Mouse (Mus musculus): ENCODE data around the gene Clpb. TPM values are rescaled to one million over a fixed set of nuclear protein-coding genes. Genes with fewer than 3 reads are reported as not detected.

Gene Clpb
- polyA plus RNA-seq, 1 experiment from 2014 or later, result 53.3 TPM

GRCm38 (mm10) chr7:101834903-101835302, 171.5 kb downstream of the Clpb start:
- H3K4me2 ChIP-seq (ENCODE audit: low read depth, low read length), result peak overlapping the region; percentile 87; the same call in 1 of the 2 replicates
- no peak overlapping the region for H3K27ac ChIP-seq (ENCODE audit: low read length)
- WGBS, result 48% methylated on average over 3 of the region's 3 CpGs
- no peaks in the 10 kb centered on the region for H3K9me3 ChIP-seq (ENCODE audit: control insufficient read depth, low read length)
- no peaks in the 10 kb centered on the region for H3K27me3 ChIP-seq (replicated peaks; ENCODE audit: control insufficient read depth, insufficient read depth, low read length)
- peaks cover 35% of the 10 kb centered on the region for H3K36me3 ChIP-seq (ENCODE audit: control insufficient read depth, insufficient read depth, low read length)
- ATAC-seq, result no peak
- no peak overlapping the region for H3K9ac ChIP-seq (ENCODE audit: low read depth, low read length)
- 0 out of 2 replicates have a peak overlapping the region, but pooled peaks have one; percentile 66 for H3K4me3 ChIP-seq (ENCODE audit: low read length)
- peaks cover 24% of the 10 kb centered on the region for H3K4me1 ChIP-seq (ENCODE audit: control insufficient read depth, insufficient read depth, low read length)

DNA sequence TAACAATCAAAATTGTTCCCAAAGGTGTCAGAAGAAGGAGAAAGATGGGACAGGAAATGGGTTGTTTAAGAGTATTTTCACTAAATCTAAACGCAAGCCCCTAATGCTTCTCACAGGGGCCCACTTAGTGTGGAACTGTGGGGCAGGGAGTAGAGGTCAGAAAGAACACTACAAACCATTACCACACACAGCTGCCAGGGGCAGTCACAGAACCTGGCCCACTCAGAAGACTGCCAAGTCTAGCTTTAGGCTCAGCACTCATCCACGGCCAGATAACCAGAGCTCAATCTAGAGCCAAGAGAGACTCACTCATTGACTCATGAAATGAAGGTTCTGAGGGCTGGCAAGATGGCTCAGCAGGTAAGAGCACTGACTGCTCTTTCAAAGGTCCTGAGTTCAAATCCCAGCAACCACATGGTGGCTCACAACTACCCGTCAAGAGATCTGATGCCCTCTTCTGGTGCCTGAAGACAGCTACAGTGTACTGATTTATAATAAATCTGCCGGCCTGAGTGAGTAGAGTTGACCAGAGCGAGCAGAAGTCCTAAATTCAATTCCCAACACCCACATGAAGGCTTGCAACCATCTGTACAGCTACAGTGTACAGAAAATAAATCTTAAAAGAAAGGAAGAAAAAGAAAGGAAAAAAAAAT, 172.2 kb downstream of the Clpb start:
- peaks cover 24% of the 10 kb centered on the region for H3K4me1 ChIP-seq (ENCODE audit: control insufficient read depth, insufficient read depth, low read length)
- H3K9ac ChIP-seq (ENCODE audit: low read depth, low read length), result peak overlapping the region; percentile 90
- H3K27ac ChIP-seq (ENCODE audit: low read length), result peak overlapping the region; percentile 97
- H3K36me3 ChIP-seq (ENCODE audit: control insufficient read depth, insufficient read depth, low read length), result peaks cover 29% of the 10 kb centered on the region
- WGBS, result 23% methylated on average over 5 of the region's 5 CpGs
- H3K4me2 ChIP-seq (ENCODE audit: low read depth, low read length), result peak overlapping the region; percentile 87
- no peaks in the 10 kb centered on the region for H3K9me3 ChIP-seq (ENCODE audit: control insufficient read depth, low read length)
- H3K27me3 ChIP-seq (replicated peaks; ENCODE audit: control insufficient read depth, insufficient read depth, low read length), result no peaks in the 10 kb centered on the region
- no peak for ATAC-seq
- H3K4me3 ChIP-seq (ENCODE audit: low read length), result peak overlapping the region; percentile 66

GRCm38 (mm10) chr7:101836271-101837153, 173.1 kb downstream of the Clpb start:
- Histone ChIP-seq H3K4me1 (ENCODE audit: control insufficient read depth, insufficient read depth, low read length) (peaks cover 24% of the 10 kb centered on the region), H3K4me2 (ENCODE audit: low read depth, low read length) (peak overlapping the region; percentile 87), H3K36me3 (ENCODE audit: control insufficient read depth, insufficient read depth, low read length) (peaks cover 20% of the 10 kb centered on the region), H3K27me3 (replicated peaks; ENCODE audit: control insufficient read depth, insufficient read depth, low read length) (no peaks in the 10 kb centered on the region), H3K9ac (ENCODE audit: low read depth, low read length) (peak overlapping the region; percentile 90), H3K9me3 (ENCODE audit: control insufficient read depth, low read length) (no peaks in the 10 kb centered on the region), H3K27ac (ENCODE audit: low read length) (peak overlapping the region; percentile 97), H3K4me3 (ENCODE audit: low read length) (peak overlapping the region; percentile 66)
- ATAC-seq, result peak; percentile 47
- 1% methylated on average over 63 of the region's 63 CpGs for WGBS

GRCm38 (mm10) chr7:101837154-101837605, 173.7 kb downstream of the Clpb start:
- peak; percentile 9; the same call in 1 of the 2 replicates for ATAC-seq
- Histone ChIP-seq H3K27ac (ENCODE audit: low read length) (peak overlapping the region; percentile 97), H3K27me3 (replicated peaks; ENCODE audit: control insufficient read depth, insufficient read depth, low read length) (no peaks in the 10 kb centered on the region), H3K4me2 (ENCODE audit: low read depth, low read length) (peak overlapping the region; percentile 87), H3K9me3 (ENCODE audit: control insufficient read depth, low read length) (no peaks in the 10 kb centered on the region), H3K36me3 (ENCODE audit: control insufficient read depth, insufficient read depth, low read length) (peaks cover 13% of the 10 kb centered on the region; the same call in 1 of the 2 replicates), H3K4me3 (ENCODE audit: low read length) (peak overlapping the region; percentile 66), H3K4me1 (ENCODE audit: control insufficient read depth, insufficient read depth, low read length) (peaks cover 24% of the 10 kb centered on the region), H3K9ac (ENCODE audit: low read depth, low read length) (peak overlapping the region; percentile 90)
- WGBS, result under 1% methylated on average over 20 of the region's 20 CpGs

DNA sequence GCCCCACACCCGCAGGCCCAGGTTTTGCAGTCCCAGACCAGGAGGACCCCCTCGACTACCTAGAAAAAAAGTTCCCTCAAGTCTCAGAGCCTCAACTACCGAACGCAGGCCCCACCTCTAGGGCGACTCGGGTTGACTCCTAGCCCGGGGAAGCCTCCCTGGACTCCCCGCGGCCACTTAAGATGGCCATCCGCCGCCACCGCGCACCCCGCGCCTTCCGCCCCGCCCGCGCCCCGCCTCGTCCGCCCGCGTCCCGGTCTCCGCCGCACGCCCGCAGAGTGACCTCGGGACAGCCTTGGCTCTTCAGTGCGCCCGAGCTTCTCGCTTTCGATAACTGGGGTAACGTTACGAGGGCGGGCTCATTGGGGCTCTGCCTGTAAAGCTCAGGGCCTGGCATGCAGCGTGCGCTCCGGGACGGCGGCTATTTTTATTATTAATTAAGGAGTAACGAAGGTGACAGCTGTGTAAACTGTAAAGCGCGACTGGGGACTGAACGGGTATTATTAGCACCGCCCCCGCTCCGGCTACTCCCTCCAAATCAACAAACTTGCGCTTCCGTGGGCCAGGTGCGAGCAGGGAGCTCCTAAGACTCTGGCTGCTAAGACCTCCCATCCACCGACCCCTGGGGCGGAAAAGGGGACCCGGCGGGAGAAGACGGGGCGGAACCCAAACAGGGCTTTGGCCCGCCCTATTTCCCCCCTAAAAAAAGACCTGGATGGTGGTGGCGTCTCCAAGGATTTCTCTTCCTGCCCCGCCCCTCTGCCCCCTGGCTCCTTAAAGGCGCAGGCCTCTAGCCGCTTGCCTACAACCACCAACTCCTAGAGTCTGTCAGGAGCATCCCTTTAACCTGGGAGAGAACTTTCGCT, 174.4 kb downstream of the Clpb start, which contains the start of gene Inppl1:
Gene Inppl1, minus strand, starts transcription at position 624 of the 866 bp plus-strand sequence.
- Histone ChIP-seq H3K9ac (ENCODE audit: low read depth, low read length) (peak within 1 kb of the TSS; percentile 90), H3K4me1 (ENCODE audit: control insufficient read depth, insufficient read depth, low read length) (peaks cover 24% of the 10 kb centered on the region), H3K4me3 (ENCODE audit: low read length) (peak within 1 kb of the TSS; percentile 66), H3K27ac (ENCODE audit: low read length) (peak within 1 kb of the TSS; percentile 97), H3K36me3 (ENCODE audit: control insufficient read depth, insufficient read depth, low read length) (peaks cover 7% of the 10 kb centered on the region; the same call in 1 of the 2 replicates), H3K9me3 (ENCODE audit: control insufficient read depth, low read length) (no peaks in the 10 kb centered on the region), H3K27me3 (replicated peaks; ENCODE audit: control insufficient read depth, insufficient read depth, low read length) (no peaks in the 10 kb centered on the region), H3K4me2 (ENCODE audit: low read depth, low read length) (peak within 1 kb of the TSS; percentile 87)
- ATAC-seq, result peak; percentile 87
- WGBS, result under 1% methylated on average over 64 of the region's 64 CpGs

GRCm38 (mm10) chr7:101844186-101844585, 180.8 kb downstream of the Clpb start:
- H3K4me2 ChIP-seq (ENCODE audit: low read depth, low read length), result no peak overlapping the region
- H3K4me3 ChIP-seq (ENCODE audit: low read length), result no peak overlapping the region
- no peaks in the 10 kb centered on the region for H3K27me3 ChIP-seq (replicated peaks; ENCODE audit: control insufficient read depth, insufficient read depth, low read length)
- WGBS, result 66% methylated on average over 6 of the region's 6 CpGs
- no peak overlapping the region for H3K9ac ChIP-seq (ENCODE audit: low read depth, low read length)
- H3K4me1 ChIP-seq (ENCODE audit: control insufficient read depth, insufficient read depth, low read length), result no peaks in the 10 kb centered on the region
- no peaks in the 10 kb centered on the region for H3K36me3 ChIP-seq (ENCODE audit: control insufficient read depth, insufficient read depth, low read length)
- ATAC-seq, result no peak
- H3K9me3 ChIP-seq (ENCODE audit: control insufficient read depth, low read length), result no peaks in the 10 kb centered on the region
- no peak overlapping the region for H3K27ac ChIP-seq (ENCODE audit: low read length)

Other genes starting within 250 kb of the Clpb start
- gene Pde2a, start 241.9 kb upstream of the Clpb start, polyA plus RNA-seq (2015; fragmentation: Nextera tagmentation; extraction: Ambion mirVana), result 23.0 and 23.5 TPM in 2 replicates
- gene Art2b, start 78.0 kb upstream of the Clpb start, polyA plus RNA-seq (2015; fragmentation: Nextera tagmentation; extraction: Ambion mirVana), result 0.43 and 0.56 TPM in 2 replicates
- 2.2 and 2.4 TPM in 2 replicates for gene Phox2a, start 154.7 kb downstream of the Clpb start, polyA plus RNA-seq (2015; fragmentation: Nextera tagmentation; extraction: Ambion mirVana)
- gene Inppl1, start 174.6 kb downstream of the Clpb start, polyA plus RNA-seq (2015; fragmentation: Nextera tagmentation; extraction: Ambion mirVana), result 27.2 and 28.2 TPM in 2 replicates
- gene Folr2, start 193.6 kb downstream of the Clpb start, polyA plus RNA-seq (2015; fragmentation: Nextera tagmentation; extraction: Ambion mirVana), result 2.6 and 3.2 TPM in 2 replicates
- 61.0 and 66.3 TPM in 2 replicates for gene Anapc15, start 200.1 kb downstream of the Clpb start, polyA plus RNA-seq (2015; fragmentation: Nextera tagmentation; extraction: Ambion mirVana)
- gene Folr1, start 207.2 kb downstream of the Clpb start, polyA plus RNA-seq (2015; fragmentation: Nextera tagmentation; extraction: Ambion mirVana), result 201 and 253 TPM in 2 replicates
- 236 and 245 TPM in 2 replicates for gene Lamtor1, start 242.3 kb downstream of the Clpb start, polyA plus RNA-seq (2015; fragmentation: Nextera tagmentation; extraction: Ambion mirVana)
- 0.24 and 0.28 TPM in 2 replicates for gene Tomt, start 242.7 kb downstream of the Clpb start, polyA plus RNA-seq (2015; fragmentation: Nextera tagmentation; extraction: Ambion mirVana)